ENCODE assay signal across 25 mouse cellular contexts in the genomic region with DNA sequence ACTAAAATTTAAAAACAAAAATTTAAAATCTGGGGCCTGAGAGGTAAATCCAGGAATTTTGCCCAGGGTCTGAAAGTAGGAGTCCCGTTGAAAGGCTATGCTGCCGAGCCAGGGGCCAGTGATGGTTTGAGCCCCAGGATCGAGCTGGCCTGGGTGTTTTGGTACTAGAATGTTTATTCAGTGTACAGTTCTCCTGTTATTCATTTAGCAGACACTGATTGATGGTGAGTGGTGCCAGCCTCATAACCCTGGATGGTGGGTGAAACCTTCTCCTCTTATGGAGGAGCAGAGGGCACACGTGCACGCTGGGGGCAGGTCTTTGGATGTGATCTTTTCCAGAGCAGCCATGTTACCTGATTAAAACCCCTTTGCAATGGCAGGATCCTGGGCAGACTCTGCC. TPM values are rescaled to one million over a fixed set of nuclear protein-coding genes. Genes with fewer than 3 reads are reported as not detected.
A peak's percentile ranks its signal among the peaks of the same experiment; 100 is the strongest.
DNase-seq lines count a peak whose midpoint lies in the region; ATAC-seq and TF ChIP-seq lines count a peak whose summit lies in the region.
"Had no signal": no experiment of that assay in that cellular context is flagged by ENCODE, and none has a peak within 500 bp of the region (broad histone marks: within the 10 kb centered on the region; RNA-seq: fewer than 3 reads in every experiment).

No protein-coding gene starts in this region.

- H3K36me3 ChIP-seq in heart, embryonic 16.5 days (ENCODE audit: control insufficient read depth, insufficient read depth): no peaks in the 10 kb centered on the region
- H3K36me3 ChIP-seq in kidney, embryonic 15.5 days: 0 out of 2 replicates have a peak, but pooled peaks cover 4% of the 10 kb centered on the region
- H3K36me3 ChIP-seq in kidney, postnatal 0 days (ENCODE audit: insufficient read depth, low read length): no peaks in the 10 kb centered on the region
- H3K36me3 ChIP-seq: embryonic facial prominence, embryonic 15.5 days; forebrain, embryonic 12.5 days had no signal

- 86% methylated on average over 5 of the region's 5 CpGs for WGBS in heart, embryonic 16.5 days
- 42% methylated on average over 5 of the region's 5 CpGs for WGBS in kidney, embryonic 15.5 days
- WGBS in kidney, postnatal 0 days: 62% methylated on average over 5 of the region's 5 CpGs

- H3K4me3 ChIP-seq in heart, embryonic 16.5 days (ENCODE audit: low read length): no peak overlapping the region
- no peak overlapping the region for H3K4me3 ChIP-seq in kidney, embryonic 15.5 days (replicated peaks)
- no peak overlapping the region for H3K4me3 ChIP-seq in kidney, postnatal 0 days (replicated peaks; ENCODE audit: low read depth, low read length)
- H3K4me3 ChIP-seq: embryonic facial prominence, embryonic 13.5 days; embryonic facial prominence, embryonic 15.5 days; erythroblast, embryonic 14.5 days; forebrain, embryonic 10.5 days; forebrain, embryonic 12.5 days had no signal

- no peaks in the 10 kb centered on the region for H3K27me3 ChIP-seq in heart, embryonic 16.5 days (ENCODE audit: control insufficient read depth, insufficient read depth, low read length)
- no peaks in the 10 kb centered on the region for H3K27me3 ChIP-seq in kidney, embryonic 15.5 days
- H3K27me3 ChIP-seq in kidney, postnatal 0 days (ENCODE audit: insufficient read depth, low read length): no peaks in the 10 kb centered on the region
- H3K27me3 ChIP-seq: embryonic facial prominence, embryonic 13.5 days; embryonic facial prominence, embryonic 15.5 days; forebrain, embryonic 12.5 days had no signal

- no peak overlapping the region for H3K4me2 ChIP-seq in heart, embryonic 16.5 days (ENCODE audit: low read depth, low read length)
- H3K4me2 ChIP-seq in kidney, embryonic 15.5 days: no peak overlapping the region
- H3K4me2 ChIP-seq in kidney, postnatal 0 days (ENCODE audit: low read length): no peak overlapping the region
- H3K4me2 ChIP-seq: embryonic facial prominence, embryonic 13.5 days; embryonic facial prominence, embryonic 15.5 days; forebrain, embryonic 12.5 days had no signal

- ATAC-seq in heart, embryonic 16.5 days (replicated peaks; ENCODE audit: extremely low read depth, insufficient read depth, low FRiP score): no peak
- peak; percentile 68 for ATAC-seq in kidney, embryonic 15.5 days (replicated peaks; ENCODE audit: low FRiP score)
- no peak for ATAC-seq in kidney, postnatal 0 days (replicated peaks; ENCODE audit: low FRiP score, low read depth)
- ATAC-seq: forebrain, embryonic 14.5 days had no signal

- H3K9me3 ChIP-seq in heart, embryonic 16.5 days (replicated peaks; ENCODE audit: control insufficient read depth, low read length): no peaks in the 10 kb centered on the region
- H3K9me3 ChIP-seq in kidney, embryonic 15.5 days (replicated peaks): no peaks in the 10 kb centered on the region
- no peaks in the 10 kb centered on the region for H3K9me3 ChIP-seq in kidney, postnatal 0 days (replicated peaks; ENCODE audit: low read length)
- H3K9me3 ChIP-seq: embryonic facial prominence, embryonic 13.5 days; embryonic facial prominence, embryonic 15.5 days; forebrain, embryonic 10.5 days; forebrain, embryonic 12.5 days had no signal

- peaks cover 37% of the 10 kb centered on the region for H3K4me1 ChIP-seq in heart, embryonic 16.5 days (ENCODE audit: control insufficient read depth, insufficient read depth, low read length)
- H3K4me1 ChIP-seq in kidney, embryonic 15.5 days: no peaks in the 10 kb centered on the region
- no peaks in the 10 kb centered on the region for H3K4me1 ChIP-seq in kidney, postnatal 0 days (replicated peaks; ENCODE audit: insufficient read depth, low read length)

- H3K9ac ChIP-seq in heart, embryonic 16.5 days (ENCODE audit: low read length): no peak overlapping the region
- H3K9ac ChIP-seq in kidney, embryonic 15.5 days: no peak overlapping the region
- no peak overlapping the region for H3K9ac ChIP-seq in kidney, postnatal 0 days (ENCODE audit: low read depth, low read length)
- H3K9ac ChIP-seq: embryonic facial prominence, embryonic 13.5 days; embryonic facial prominence, embryonic 15.5 days; forebrain, embryonic 12.5 days had no signal

- H3K27ac ChIP-seq in heart, embryonic 16.5 days (ENCODE audit: low read length): 0 out of 2 replicates have a peak overlapping the region, but pooled peaks have one; percentile 19
- no peak overlapping the region for H3K27ac ChIP-seq in kidney, embryonic 15.5 days
- H3K27ac ChIP-seq in kidney, postnatal 0 days: no peak overlapping the region
- H3K27ac ChIP-seq: embryonic facial prominence, embryonic 13.5 days; embryonic facial prominence, embryonic 15.5 days; forebrain, embryonic 10.5 days; forebrain, embryonic 12.5 days had no signal

- no peak for TF ChIP-seq CTCF in kidney, postnatal 0 days (IDR thresholded peaks at IDR 0.05; ENCODE audit: low read depth)

- no peak for DNase-seq in heart, adult 9 months (ENCODE audit: low spot score in 2 of 2)
- no peak for DNase-seq in kidney, postnatal 14 days
- peak; percentile 15 for DNase-seq in kidney, postnatal 0 days (ENCODE audit: low spot score)
- no peak for DNase-seq in kidney, postnatal 10 days
- DNase-seq in gastrocnemius, postnatal 4 days (ENCODE audit: low spot score in 2 of 2): no peak
- DNase-seq: adrenal gland, adult 2 months; adrenal gland, postnatal 10 days; adrenal gland, postnatal 25 days; cerebellum, adult 11 months; cerebellum, adult 18-20 months; cerebellum, adult 8-10 months; cerebellum, adult 9-11 months; cerebellum, postnatal 14 days; cerebellum, postnatal 36 days; embryo, embryonic 11 days had no signal

RNA-seq across cellular contexts. Expression of a gene that starts 35.5 kb away (rescaled TPM):
- polyA plus RNA-seq in heart, embryonic 16.5 days (2015; fragmentation: Nextera tagmentation; extraction: Ambion mirVana): 46.9 and 48.4 TPM in 2 replicates
- polyA plus RNA-seq in kidney, embryonic 15.5 days (2015; fragmentation: Nextera tagmentation; extraction: Ambion mirVana): 0.63 and 0.78 TPM in 2 replicates
- 0.32 and 0.50 TPM in 2 replicates for polyA plus RNA-seq in kidney, postnatal 0 days (2015; fragmentation: Nextera tagmentation; extraction: Ambion mirVana)
- total RNA-seq in gastrocnemius, postnatal 4 days (2021): 10 to 100 TPM; 36.0 to 38.7 TPM
- total RNA-seq: common myeloid progenitor, adult 5-6 weeks; MEL had no signal
- polyA plus RNA-seq: erythroblast, embryonic 14.5 days had no signal

Comparison
In these comparisons a context has a peak if more than half of its experiments do, and no peak if none do; other contexts are left out.
1. RNA of a gene that starts 35.5 kb away (polyA plus RNA-seq): 46.9 to 48.4 TPM in heart, embryonic 16.5 days; 0.63 to 0.78 TPM in kidney, embryonic 15.5 days and 0.32 to 0.50 TPM in kidney, postnatal 0 days; every median in the first group is over 10 times any median in the second.